Mouse (Mus musculus): ENCODE results near the gene Rtraf. TPM values are rescaled to one million over a fixed set of nuclear protein-coding genes. Genes with fewer than 3 reads are reported as not detected.
A peak's percentile ranks its signal among the peaks of the same experiment; 100 is the strongest.
"Not testable (repeated sequence)": the region's sequence is repeated elsewhere in the genome, so short reads cannot be mapped to it uniquely, and the experiment has no call there.

Rtraf gene
- 71.3 and 75.4 TPM in 2 replicates for total RNA-seq (2021)
- long read RNA-seq, experiment 1, transcript Rtraf-201 (8 exons, 1,562 nt) = major isoform, 131 of 212 reads
- long read RNA-seq, experiment 1, partial matches to known transcripts = 1 of 212 reads
- long read RNA-seq, experiment 1, other reads (novel, unspliced or antisense) = 80 of 212 reads
- long read RNA-seq, experiment 2, transcript Rtraf-201 (8 exons, 1,562 nt) = major isoform, 106 of 221 reads
- long read RNA-seq, experiment 2, partial matches to known transcripts = 1 of 221 reads
- long read RNA-seq, experiment 2, other reads (novel, unspliced or antisense) = 114 of 221 reads

- peak; percentile 96 for DNase-seq
Measured at GRCm38 (mm10) chr14:19823321-19824142, at the start of gene Rtraf. Rtraf (minus strand) TSS chr14:19823824.

GRCm38 (mm10) chr14:19867286-19867935 lies 43.8 kb upstream of the Rtraf start:
- DNase-seq = peak; percentile 34

- not testable (repeated sequence) for DNase-seq
Measured at GRCm38 (mm10) chr14:19865121-19865520, 41.5 kb upstream of the Rtraf start.

- DNase-seq = peak; percentile 18
Measured at GRCm38 (mm10) chr14:19861311-19862080, 37.9 kb upstream of the Rtraf start.

DNA sequence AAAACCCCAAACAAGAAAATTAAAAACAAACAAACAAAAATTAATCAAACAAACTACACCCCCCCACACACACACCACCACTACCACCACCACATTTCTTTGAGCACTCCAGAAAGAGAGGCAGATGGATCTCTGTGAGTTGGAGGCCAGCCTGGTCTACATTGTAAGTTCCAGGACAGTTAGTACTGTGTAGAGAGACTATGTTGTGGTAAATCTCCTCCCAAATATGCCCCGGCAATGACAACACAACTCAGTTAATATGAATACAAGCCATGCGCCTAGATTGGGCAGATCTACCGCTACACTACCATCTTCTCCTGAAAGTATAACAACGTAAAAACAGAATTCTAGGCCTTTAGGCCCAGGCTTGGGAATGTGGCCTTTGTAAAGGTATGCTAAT lies 36.7 kb upstream of the Rtraf start:
- no peak for DNase-seq

- no peak for DNase-seq
Measured at GRCm38 (mm10) chr14:19858808-19859776, 35.5 kb upstream of the Rtraf start.

GRCm38 (mm10) chr14:19858279-19858678 lies 34.7 kb upstream of the Rtraf start:
- no peak for DNase-seq

DNA sequence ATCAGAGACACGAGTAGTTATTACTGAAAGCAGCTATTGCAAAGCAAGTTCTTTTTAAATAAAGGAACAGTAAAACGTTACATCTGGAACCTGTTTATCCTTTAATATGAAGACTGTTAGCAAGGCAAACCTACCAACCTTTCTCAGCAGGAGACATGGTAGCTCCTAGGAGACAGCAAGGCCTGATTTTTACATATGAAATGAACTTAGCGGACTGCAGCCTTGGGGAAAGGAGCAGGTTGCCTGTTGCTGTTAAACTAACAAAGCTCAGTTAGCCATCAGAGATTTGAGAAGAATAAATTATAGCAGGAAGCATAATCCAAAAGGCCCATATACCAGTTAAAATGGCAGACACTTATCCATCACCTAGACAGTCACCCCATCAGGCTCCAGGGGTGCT lies 29.8 kb upstream of the Rtraf start:
- no peak for DNase-seq

DNA sequence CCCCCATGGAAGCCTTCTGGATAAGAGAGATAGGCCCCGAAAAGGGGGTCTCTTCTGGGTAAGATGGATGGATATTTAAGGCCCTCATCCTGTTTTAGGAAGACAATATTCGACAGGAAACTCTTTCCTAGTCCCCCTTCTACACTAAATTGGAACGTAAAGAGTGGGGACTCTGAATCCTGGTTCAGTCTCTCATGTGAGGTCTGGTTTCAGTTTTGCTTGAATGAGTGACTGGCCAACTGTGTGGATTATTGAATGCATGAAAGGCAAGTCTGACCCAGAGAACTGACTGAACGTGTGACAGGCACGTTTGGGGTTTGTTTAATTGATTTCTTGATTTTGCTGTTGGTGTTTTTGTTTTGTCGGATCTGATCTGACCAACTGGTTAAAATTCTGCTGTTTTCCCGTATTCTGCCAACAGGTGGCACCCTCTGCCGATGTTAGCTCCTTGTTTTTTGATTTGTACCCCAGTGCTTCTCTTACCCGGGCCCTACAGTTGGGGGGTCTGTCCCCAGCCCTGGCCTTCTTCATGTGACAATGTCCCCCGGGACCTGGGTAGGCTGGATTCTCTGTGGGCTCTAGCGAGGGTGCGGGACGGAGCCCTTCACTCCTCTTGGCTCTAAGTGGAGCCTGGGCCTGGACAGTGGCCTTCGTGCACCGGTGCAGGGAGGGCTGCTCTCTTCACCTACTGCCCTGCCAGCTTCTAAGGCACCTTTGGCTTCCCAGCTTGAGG lies 16.1 kb upstream of the Rtraf start:
- DNase-seq = peak; percentile 72

GRCm38 (mm10) chr14:19836289-19836688 lies 12.7 kb upstream of the Rtraf start:
- DNase-seq = no peak

- no peak for DNase-seq
Measured at GRCm38 (mm10) chr14:19825481-19825880, 1.9 kb upstream of the Rtraf start.

- no peak for DNase-seq
Measured at GRCm38 (mm10) chr14:19821686-19822085, 1.9 kb downstream of the Rtraf start.

GRCm38 (mm10) chr14:19817949-19818348 lies 5.7 kb downstream of the Rtraf start:
- DNase-seq = peak; percentile 87

DNA sequence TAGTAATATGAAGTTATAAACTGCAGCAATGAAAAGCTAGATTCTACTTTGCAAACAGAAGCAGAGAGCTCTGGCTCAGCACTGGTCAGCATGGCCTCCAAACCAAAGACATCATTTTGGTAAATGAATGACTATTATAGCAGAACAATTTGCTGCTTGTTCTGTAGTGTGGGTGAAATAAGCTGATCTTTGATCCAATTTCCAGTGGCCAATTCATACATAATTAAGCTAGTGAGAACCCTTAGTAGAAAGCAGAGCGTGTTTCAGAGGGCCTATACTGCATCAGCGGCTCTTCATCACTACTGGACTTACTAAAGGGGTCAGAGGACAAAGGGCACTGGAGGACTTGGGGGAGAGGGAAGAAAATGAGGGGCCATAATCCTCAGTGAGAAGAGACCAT lies 10.6 kb downstream of the Rtraf start:
- no peak for DNase-seq

GRCm38 (mm10) chr14:19809934-19810333 lies 13.7 kb downstream of the Rtraf start:
- no peak for DNase-seq

DNA sequence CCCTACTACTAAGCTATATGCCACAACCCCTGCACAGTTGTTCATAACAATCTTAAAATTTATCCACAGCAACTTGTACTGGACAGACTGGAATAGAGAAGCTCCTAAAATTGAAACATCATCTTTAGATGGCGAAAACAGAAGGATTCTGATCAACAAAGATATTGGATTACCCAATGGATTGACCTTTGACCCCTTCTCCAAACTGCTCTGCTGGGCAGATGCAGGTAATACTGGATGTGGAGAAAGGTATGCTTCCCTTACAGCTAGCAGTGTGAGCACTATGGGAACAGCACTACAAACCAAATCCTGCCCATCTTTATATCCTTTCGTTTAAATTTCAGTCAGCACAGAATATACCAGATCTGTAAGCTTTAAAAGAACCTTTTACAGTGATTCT lies 15.8 kb downstream of the Rtraf start:
- no peak for DNase-seq

DNA sequence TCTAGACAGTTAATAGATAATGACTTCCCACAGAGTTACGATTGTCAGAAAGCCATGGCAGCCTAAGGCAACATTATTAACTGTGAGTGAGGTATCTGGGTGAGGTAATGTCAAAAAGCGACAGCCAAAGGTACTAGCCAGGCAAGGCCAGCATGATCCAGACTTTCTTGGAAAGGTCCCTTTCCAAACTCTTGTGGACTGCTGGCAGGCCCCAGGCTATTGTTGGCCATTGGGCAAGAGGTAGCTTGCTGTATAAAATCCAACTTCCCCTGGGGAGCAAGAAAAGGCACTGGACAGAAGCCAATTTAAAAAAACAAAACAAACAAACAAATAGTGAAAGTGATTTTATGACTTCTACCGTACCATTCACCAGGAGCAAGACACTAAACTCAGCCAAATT lies 16.3 kb downstream of the Rtraf start:
- DNase-seq = peak; percentile 55

DNA sequence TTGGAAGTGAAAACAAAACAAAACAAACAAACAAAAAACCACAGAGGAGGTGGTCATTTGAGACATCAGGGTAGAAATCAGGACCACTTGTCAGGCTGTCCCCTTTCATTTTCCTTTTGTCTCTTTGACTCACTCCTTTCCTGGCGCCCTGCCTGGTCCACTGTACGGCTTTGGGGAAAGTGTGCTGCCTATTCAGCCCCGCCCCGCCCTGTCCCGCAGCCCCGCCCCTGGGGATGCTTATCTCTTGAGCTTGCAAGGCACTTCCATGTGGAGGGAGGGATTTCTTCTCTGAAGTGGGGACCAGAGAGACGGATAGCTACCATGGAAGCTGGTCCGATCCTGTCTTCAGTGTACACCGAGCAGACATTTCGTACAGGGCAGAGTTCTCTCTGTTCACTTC lies 20.0 kb downstream of the Rtraf start:
- DNase-seq = peak; percentile 62

DNA sequence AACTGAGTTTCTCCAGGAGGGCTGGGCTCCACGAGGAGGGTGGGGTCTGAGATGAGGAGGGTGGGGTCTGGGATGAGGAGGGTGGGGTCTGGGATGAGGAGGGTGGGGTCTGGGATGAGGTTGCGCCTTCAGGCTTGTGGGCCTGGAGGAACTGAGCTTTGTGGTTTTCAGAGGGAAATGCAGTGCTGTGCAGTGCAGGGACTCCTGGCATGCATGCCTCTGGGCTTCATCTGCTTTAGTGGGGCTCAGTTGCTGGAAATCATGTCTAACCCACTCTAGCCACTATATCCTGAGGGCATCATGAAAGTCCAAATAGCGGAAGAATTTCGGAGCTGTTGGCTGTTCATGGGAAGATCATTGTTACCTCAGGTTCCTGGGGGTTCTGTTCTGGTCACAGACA lies 20.4 kb downstream of the Rtraf start:
- no peak for DNase-seq

- DNase-seq = no peak
Measured at GRCm38 (mm10) chr14:19801474-19802215, 22.0 kb downstream of the Rtraf start.

All from adrenal gland, postnatal 14 days (tissue).